Mouse (Mus musculus) layer of hippocampus, adult 9-10 months (tissue): Measurements from ENCODE around the gene Trnau1ap.
"Not testable (repeated sequence)": the region's sequence is repeated elsewhere in the genome, so short reads cannot be mapped to it uniquely, and the experiment has no call there.

Experiments
- DNase-seq: peaks from one replicate; pipeline ENCODE4 v3.0.0; 2022; ENCODE audit warnings: low spot score

The Trnau1ap gene

GRCm38 (mm10) chr4:132299849-132300248, 29.5 kb downstream of the Trnau1ap start:
- no peak for DNase-seq

DNA sequence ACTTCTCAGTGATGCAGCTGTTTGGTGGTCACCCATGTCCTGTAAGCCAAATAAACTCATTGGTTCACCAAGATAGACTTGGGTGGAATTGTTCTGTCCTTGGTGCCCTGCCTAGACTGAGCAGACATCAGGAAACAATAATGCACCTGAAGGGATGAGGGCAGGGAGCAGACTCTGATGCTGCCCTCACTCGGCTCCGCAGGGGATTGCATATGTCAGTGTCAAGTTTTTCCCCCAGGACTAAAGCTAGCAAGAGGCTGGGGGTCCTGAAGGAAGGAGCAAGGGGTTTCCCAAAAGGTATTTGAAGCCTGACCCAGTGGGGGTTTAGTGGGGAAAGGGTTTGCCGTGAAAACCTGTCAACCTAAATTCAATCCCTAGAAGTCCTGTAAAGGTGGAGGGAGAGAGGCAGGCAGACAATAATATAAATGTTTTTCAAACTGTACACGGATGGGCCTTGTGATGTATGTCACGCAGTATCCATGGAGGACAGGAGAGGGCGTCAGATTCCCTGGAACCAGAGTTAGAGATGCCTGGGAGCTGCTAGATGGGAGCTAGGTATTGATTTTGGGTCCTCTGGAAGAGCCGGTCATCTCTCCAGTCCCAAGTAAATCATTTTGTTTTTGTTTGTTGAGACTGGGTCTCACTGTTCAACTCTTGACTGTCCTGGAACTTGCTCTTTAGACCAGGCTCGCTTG, 33.5 kb downstream of the Trnau1ap start:
- DNase-seq = no peak

GRCm38 (mm10) chr4:132293682-132294240, 35.6 kb downstream of the Trnau1ap start:
- DNase-seq = no peak

DNA sequence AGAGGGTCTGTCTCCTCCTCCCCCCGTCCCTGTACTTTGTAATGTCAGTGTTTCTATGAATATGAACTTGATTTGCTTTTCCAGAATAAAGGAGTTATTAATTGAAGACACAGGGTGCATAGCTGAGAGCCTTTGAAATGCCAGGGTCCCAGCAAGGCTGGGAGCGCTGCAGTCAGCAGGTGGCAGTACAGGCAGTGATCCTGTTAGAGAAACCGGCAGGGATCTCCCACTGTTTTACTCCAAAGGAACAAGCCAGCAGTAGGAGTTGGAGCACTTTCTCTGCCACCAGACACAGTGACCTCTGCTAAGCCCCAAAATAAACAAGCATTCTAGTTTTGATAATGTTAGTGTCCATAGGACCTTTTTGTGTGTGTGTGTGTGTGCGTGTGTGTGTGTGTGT, 36.4 kb downstream of the Trnau1ap start:
- no peak for DNase-seq

GRCm38 (mm10) chr4:132291624-132292335, 37.6 kb downstream of the Trnau1ap start:
- no peak for DNase-seq

DNA sequence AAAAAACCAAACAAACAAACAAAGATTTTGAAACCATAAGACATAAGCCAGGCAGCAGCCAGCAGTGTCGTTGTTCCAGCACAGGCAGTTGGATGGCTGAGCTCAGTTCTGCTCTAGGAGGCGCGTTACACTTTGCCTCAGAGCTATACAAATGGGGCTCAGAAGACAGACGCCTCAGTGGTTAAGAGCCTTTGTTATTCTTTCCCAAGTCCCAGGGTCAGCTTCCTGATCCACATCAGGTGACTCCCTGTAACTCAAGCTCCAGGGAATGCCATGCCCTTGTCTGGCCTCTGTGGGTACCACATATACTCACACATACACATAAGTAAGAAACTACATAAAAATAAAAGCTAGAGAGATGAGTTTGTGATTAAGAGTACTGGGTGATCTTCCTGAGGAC, 38.3 kb downstream of the Trnau1ap start:
- DNase-seq = no peak

GRCm38 (mm10) chr4:132288840-132289239, 40.5 kb downstream of the Trnau1ap start:
- not testable (repeated sequence) for DNase-seq

DNA sequence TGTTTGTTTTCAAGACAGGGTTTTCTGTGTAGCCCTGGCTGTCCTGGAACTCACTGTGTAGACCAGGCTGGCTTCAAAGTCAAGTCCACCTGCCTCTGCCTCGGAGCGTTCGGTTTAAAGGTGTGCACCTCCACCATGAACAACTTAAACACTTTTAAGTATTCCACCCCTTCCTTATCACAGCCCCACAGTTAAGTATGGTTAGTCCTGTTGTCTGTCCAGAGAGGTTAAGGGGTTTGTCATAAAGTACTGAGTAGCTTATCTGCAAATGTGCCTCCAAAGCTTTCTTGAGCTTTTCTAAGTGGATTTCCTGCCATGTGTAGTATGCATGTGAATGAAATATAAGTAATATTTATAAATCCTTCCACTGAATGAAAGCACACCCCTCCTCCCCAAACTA, 53.4 kb downstream of the Trnau1ap start:
- DNase-seq = no peak

GRCm38 (mm10) chr4:132274156-132274862, 55.0 kb downstream of the Trnau1ap start, which contains the start of gene Taf12:
TSS of gene Taf12 (plus strand) at chr4:132274375.
- peak; percentile 80 for DNase-seq

DNA sequence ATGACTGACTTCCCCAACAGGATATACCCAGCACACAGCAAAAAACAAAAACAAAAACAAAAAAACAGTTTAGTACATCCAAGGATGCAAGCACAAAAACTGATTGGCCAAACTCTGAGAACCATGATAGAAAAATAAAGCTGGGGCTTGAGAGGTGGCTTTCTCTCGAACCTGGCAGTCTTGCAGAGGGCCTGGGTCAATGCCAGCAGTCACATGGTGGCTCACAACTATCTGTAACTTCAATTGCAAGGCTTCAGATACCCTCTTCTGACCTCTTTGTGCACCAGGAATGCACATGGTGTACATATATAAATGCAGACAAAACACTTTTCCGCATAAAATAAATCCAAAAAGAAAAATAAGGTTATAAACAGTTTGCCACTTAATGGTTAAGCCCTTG, 56.2 kb downstream of the Trnau1ap start:
- DNase-seq = no peak

- DNase-seq = peak; percentile 83
Measured at GRCm38 (mm10) chr4:132269740-132270560, 59.4 kb downstream of the Trnau1ap start.

DNA sequence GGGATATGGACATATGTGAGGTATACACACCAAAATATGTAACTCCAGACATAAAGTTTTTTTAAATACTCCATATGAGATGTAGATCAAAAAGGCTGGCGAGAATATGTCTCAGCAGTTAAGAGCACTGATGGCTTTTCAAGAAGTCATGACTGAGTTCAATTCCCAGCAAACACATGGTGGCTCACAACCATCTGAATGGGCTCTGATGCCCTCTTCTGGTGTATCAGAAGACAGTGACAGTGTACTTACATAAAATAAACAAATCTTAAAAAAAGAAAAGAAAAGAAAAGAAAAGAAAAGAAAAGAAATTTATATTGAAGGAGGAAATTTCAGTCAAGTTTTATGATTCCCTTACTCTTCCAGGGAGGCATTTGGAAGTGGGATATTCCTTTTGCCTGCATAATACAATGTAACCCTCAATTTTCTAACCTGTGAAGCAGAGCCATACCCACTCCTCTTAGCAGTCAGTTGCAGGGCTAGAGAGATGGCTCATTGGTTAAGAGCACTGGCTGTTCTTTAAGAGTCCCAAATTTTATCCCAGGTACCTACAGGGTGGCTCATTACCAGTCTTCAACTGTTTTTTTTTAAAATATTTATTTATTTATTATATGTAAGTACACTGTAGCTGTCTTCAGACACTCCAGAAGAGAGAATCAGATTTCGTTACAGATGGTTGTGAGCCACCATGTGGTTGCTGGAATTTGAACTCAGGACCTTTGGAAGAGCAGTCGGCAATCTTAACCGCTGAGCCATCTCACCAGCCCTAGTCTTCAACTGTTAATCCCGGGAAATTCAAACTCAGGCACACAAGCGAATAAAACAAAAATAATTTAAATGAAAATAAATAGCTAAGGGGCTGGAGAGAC, 60.2 kb downstream of the Trnau1ap start:
- DNase-seq = no peak

GRCm38 (mm10) chr4:132266835-132267349, 62.4 kb downstream of the Trnau1ap start:
- DNase-seq = no peak

DNA sequence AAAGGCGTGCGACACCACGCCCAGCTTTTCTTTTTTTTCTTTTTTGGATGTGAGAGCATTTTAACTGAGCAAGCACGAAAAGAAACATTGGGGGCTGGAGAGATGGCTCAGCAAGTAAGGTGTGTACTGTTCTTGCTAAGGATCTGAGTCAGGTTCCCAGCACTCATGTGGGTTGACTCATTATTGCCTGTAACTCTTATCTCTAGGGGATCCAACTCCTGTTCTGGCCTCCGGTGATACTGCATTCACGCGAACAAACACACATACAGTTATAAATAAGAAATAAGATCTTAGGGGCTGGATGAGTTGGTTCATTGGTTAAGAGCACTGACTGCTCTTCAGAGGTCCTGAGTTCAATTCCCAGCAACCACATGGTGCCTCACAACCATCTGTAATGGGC, 66.0 kb downstream of the Trnau1ap start:
- no peak for DNase-seq

GRCm38 (mm10) chr4:132262358-132262616, 67.1 kb downstream of the Trnau1ap start:
- DNase-seq = no peak
